Mouse (Mus musculus) neural tube, embryonic 12.5 days (tissue): ENCODE data around the gene Lonp1. TPM values are rescaled to one million over a fixed set of nuclear protein-coding genes. Genes with fewer than 3 reads are reported as not detected.
"Not testable (repeated sequence)": the region's sequence is repeated elsewhere in the genome, so short reads cannot be mapped to it uniquely, and the experiment has no call there.

Experiments
- ATAC-seq: fragments of 200-750 bp; cut with Nextera tagmentation; 2 replicates; pipeline ENCODE4 v1.8.0; 2017; ENCODE audit warnings: low read depth, mild to moderate bottlenecking, moderate TSS enrichment, moderate library complexity; ENCODE audit not compliant: low FRiP score
- H3K27ac ChIP-seq: fragments of 300-500 bp; sonication (generic); 2 replicates; pipeline ENCODE4 v1.5.1; 2016
- H3K27me3 ChIP-seq: fragments of 300-500 bp; sonication (generic); replicated peaks from 2 replicates; pipeline ENCODE4 v1.6.1; 2016; ENCODE audit warnings: mild to moderate bottlenecking
- H3K36me3 ChIP-seq: fragments of 300-500 bp; sonication (generic); 2 replicates; pipeline ENCODE4 v1.6.1; 2016; ENCODE audit warnings: mild to moderate bottlenecking
- H3K4me1 ChIP-seq: fragments of 300-500 bp; sonication (generic); 2 replicates; pipeline ENCODE4 v1.6.1; 2016
- H3K4me2 ChIP-seq: fragments of 300-500 bp; sonication (generic); replicated peaks from 2 replicates; pipeline ENCODE4 v1.6.1; 2016; ENCODE audit warnings: mild to moderate bottlenecking
- H3K4me3 ChIP-seq: fragments of 300-500 bp; sonication (generic); 2 replicates; pipeline ENCODE4 v1.5.1; 2016
- H3K9ac ChIP-seq: fragments of 300-500 bp; sonication (generic); 2 replicates; pipeline ENCODE4 v1.6.1; 2016; ENCODE audit warnings: mild to moderate bottlenecking
- H3K9me3 ChIP-seq: fragments of 300-500 bp; sonication (generic); 2 replicates; pipeline ENCODE4 v1.6.1; 2016; ENCODE audit warnings: mild to moderate bottlenecking
- WGBS: fragments of 180-500 bp; shearing (Covaris S2); methylation state at CpG from one replicate; pipeline ENCODE4 v1.1.7; 2016; 5-methylcytosine and 5-hydroxymethylcytosine counted together
- polyA plus RNA-seq: library from polyadenylated mRNA; unstranded; fragments of >200 nt; fragmentation: Nextera tagmentation; extraction: Ambion mirVana; gene quantifications from 2 replicates; pipeline ENCODE4 v1.2.1, GENCODE M21; 2016

Lonp1 gene
- polyA plus RNA-seq, 1 experiment from 2014 or later = 54.3 TPM

DNA sequence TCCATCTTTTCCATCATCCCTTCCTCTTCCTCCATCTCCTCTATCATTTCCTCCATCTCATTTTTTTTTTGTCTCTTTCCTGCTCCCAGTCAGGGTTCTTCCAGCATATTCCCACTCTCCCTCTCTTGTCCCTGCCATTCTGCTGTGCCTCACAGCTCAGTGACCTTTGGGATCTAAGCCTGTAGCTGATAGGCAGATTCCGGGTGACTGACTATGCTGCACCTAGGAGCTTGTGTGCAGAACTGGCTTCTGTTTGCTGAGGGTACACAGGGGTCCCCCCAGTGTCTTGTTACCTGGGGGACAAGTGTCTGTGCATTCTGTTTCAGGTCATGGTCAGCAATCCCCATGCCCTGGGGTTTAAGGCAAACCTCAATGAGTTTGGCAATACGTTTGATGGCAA is 28.1 kb upstream of the Lonp1 start:
- Histone ChIP-seq H3K36me3 (no peaks in the 10 kb centered on the region), H3K4me3 (no peak overlapping the region), H3K9me3 (no peaks in the 10 kb centered on the region), H3K9ac (no peak overlapping the region), H3K4me1 (no peaks in the 10 kb centered on the region), H3K27ac (no peak overlapping the region), H3K27me3 (no peaks in the 10 kb centered on the region), H3K4me2 (no peak overlapping the region)
- ATAC-seq = no peak
- 85% methylated on average over 2 of the region's 2 CpGs for WGBS

DNA sequence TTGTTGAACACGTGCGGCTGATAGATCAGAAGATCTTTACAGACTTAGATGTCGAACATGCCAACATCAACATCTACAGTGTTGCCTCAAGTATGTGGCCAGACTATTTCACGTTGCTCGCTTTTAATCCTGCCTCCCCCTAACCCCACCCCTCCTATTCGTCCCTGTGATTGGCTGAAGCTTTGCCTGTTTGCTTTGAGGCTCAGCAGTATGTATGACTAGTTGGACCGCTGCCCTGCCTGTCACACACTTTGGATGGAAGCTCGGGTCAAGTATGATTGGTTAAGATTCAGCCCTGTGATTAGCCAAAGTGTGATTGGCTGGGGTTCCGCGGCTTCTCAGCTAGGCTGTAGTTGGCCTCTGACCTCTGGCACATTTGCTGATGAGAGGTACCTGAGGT is 25.1 kb upstream of the Lonp1 start:
- ATAC-seq = no peak
- 32% methylated on average over 10 of the region's 10 CpGs for WGBS
- no peaks in the 10 kb centered on the region for H3K36me3 ChIP-seq
- no peak overlapping the region for H3K4me3 ChIP-seq
- H3K27ac ChIP-seq = no peak overlapping the region
- no peak overlapping the region for H3K4me2 ChIP-seq
- no peaks in the 10 kb centered on the region for H3K27me3 ChIP-seq
- H3K9ac ChIP-seq = no peak overlapping the region
- H3K9me3 ChIP-seq = no peaks in the 10 kb centered on the region
- H3K4me1 ChIP-seq = no peaks in the 10 kb centered on the region

DNA sequence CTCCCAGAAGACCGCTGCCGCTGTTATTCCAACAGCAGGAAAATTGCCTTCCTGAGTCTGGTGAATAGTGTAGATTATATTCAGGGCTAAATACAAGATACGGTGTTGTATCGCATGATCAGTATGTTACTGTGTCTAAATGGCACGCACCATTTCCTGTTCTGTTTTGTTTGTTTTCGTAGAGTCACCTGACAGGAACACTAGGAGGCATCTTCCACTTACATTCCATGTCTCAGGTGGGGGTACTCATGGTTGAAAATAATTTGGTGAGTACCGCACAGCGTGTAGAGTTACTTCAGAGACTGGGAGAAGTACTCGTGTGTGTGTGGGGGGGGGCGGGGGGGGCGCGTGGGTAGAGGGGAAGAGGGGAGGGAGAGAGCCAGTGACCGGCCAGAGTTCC is 20.9 kb upstream of the Lonp1 start:
- Histone ChIP-seq H3K4me1 (no peaks in the 10 kb centered on the region), H3K4me2 (no peak overlapping the region), H3K9me3 (no peaks in the 10 kb centered on the region), H3K27me3 (no peaks in the 10 kb centered on the region), H3K27ac (no peak overlapping the region), H3K4me3 (no peak overlapping the region), H3K36me3 (no peaks in the 10 kb centered on the region), H3K9ac (no peak overlapping the region)
- no peak for ATAC-seq
- WGBS = 78% methylated on average over 10 of the region's 13 CpGs

DNA sequence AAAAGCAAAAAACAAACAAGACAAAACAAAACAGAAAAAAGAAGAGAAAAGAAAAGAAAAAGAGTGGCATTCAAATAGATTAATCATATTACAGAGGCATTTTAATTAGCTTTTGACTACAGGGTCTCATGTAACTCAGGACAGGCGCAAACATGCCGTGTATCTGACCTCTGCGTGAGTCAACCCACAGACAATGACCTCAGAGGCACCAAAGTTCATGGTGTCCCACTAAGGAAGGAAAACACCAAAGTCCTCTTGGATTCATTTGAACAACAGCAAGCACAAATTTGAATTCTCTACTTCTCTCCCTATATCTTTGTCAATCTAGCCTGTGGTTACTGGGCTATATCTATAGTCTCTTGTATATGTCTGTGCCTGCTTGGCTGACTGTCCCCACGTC is 16.6 kb upstream of the Lonp1 start:
- no peaks in the 10 kb centered on the region for H3K9me3 ChIP-seq
- H3K4me3 ChIP-seq = no peak overlapping the region
- H3K27ac ChIP-seq = no peak overlapping the region
- no peak overlapping the region for H3K4me2 ChIP-seq
- no peak for ATAC-seq
- 83% methylated on average over 4 of the region's 4 CpGs for WGBS
- H3K36me3 ChIP-seq = no peaks in the 10 kb centered on the region
- H3K27me3 ChIP-seq = no peaks in the 10 kb centered on the region
- H3K4me1 ChIP-seq = no peaks in the 10 kb centered on the region
- H3K9ac ChIP-seq = no peak overlapping the region

DNA sequence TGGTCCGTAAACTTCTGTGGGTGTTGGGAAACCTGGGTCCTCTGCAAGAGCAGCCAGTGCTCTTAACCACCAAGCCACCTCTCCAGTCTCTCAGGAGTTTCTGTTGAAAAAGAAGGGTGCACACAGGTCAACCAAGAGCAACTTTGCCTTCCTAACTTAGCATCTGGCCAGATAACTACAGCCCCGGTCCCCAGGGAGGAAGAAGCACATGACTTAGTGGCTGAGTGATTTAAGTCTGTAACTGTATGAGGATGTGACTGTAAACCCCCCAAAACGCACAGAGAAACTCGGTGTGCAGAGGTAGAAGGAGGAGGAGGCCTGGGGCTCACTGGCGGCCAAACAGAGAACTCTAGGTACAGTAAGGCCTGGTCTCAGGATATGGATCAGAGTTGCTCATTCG is 7.3 kb upstream of the Lonp1 start:
- Histone ChIP-seq H3K36me3 (no peaks in the 10 kb centered on the region), H3K4me2 (no peak overlapping the region), H3K4me1 (no peaks in the 10 kb centered on the region), H3K27ac (no peak overlapping the region), H3K9me3 (no peaks in the 10 kb centered on the region), H3K9ac (no peak overlapping the region), H3K27me3 (no peaks in the 10 kb centered on the region), H3K4me3 (no peak overlapping the region)
- no peak for ATAC-seq
- WGBS = 81% methylated on average over 6 of the region's 6 CpGs

DNA sequence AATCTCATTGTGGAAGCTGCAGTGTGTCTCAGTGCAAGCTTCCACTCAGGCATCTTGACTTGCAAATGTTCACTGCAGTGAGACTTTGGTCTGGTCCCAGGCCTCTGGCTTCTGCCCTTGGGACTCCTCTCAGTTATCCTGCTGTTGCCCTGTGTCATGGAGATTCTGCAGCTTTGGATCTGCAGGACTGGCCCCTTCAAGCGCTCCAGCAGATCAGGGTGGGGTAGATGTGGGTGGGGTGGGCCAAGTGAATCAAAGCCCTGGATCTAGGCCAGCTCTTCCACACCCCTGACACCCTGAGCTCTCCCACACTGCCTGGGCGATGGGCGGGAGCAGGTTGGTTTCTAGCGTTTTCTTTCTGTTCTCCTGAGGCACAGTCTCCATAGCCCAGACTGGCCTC is 5.1 kb upstream of the Lonp1 start:
- no peaks in the 10 kb centered on the region for H3K36me3 ChIP-seq
- H3K9ac ChIP-seq = no peak overlapping the region
- H3K4me1 ChIP-seq = peaks cover 11% of the 10 kb centered on the region
- H3K27me3 ChIP-seq = no peaks in the 10 kb centered on the region
- H3K27ac ChIP-seq = no peak overlapping the region
- 56% methylated on average over 4 of the region's 4 CpGs for WGBS
- H3K4me2 ChIP-seq = no peak overlapping the region
- H3K4me3 ChIP-seq = no peak overlapping the region
- H3K9me3 ChIP-seq = no peaks in the 10 kb centered on the region
- ATAC-seq = no peak

DNA sequence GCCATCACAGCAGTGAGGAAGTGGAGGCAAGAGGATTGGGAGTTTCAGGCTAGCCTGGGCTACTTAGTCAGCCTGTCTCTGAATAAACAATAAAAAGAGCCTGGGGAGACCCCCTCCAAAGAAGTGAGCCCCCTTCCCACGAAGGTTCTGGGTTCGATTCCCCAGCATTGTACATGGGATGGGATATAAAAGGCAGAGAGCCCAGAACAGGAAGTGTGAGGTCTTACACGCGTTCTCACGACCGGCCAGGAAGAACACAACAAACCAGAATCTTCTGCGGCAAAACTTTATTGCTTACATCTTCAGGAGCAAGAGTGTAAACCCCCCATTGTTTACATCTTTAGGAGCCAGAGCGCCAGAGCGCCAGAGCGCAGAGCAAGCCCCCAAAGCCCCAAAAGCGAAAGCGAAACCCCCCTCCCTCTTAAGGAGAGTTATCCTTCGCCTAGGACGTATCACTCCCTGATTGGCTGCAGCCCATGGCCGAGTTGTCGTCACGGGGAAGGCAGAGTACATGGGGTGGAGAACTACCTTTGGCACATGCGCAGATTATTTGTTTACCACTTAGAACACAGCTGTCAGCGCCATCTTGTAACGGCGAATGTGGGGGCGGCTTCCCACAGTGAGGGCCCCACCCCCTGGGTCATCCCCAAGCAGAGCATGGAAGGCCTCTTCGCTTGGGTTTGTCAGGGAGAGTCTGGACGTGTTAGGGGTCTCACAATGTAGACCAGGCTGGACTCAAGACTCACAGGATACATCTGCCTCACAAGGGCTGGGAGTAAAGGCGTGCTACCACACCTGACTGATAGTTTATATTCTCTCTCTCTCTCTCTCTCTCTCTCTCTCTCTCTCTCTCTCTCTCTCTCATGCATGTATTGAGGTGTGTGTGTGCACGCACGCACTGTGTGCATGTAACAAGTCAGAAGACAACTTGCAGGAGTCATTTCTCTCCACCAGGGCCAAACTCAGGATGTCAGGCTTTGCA is 3.4 kb upstream of the Lonp1 start:
- H3K4me3 ChIP-seq, H3K27ac ChIP-seq, H3K27me3 ChIP-seq, H3K4me2 ChIP-seq, H3K9ac ChIP-seq, ATAC-seq, H3K36me3 ChIP-seq, H3K9me3 ChIP-seq: not testable (repeated sequence)
- WGBS = 89% methylated on average over 27 of the region's 27 CpGs
- peaks cover 23% of the 10 kb centered on the region for H3K4me1 ChIP-seq

DNA sequence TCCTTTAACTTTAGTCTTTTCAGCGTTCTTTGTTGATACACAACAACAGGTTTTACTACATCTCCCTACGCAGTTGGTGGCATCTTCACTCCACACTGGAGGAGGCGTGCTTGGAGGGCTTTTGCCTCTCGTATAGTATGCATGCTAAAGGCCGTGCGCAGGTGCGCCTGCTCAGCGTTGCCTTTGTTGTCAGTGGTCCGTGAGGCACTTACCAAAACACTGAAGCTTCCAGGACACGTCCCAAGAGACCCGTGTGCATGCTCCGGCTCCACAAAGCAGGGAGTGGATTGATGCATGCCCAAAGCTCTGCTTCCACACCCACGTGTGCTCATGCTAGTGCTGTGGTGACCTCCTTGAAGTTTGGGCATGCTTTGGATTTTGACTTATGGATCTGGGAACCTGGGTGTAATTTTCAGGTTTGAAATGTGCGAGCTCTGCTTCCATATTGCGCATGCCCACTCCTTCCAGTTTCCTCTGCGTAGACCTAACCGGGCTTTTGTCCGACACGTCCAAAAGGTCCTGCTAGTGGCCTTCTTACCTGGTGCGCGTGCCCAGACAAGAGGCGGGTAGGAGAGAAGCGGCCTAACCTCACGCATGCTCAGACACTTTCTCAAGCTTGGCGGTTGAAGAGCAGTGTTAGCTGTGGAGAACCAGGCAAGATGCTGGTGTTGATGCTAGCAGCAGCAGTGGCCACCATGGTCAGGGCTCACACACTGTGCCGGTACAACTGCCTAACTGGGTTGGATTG is 1.0 kb upstream of the Lonp1 start, which contains the start of gene Catsperd:
Gene Catsperd (plus strand): TSS at position 614 of the 748 bp plus-strand sequence.
- H3K4me3 ChIP-seq = peak within 1 kb of the TSS; percentile 98
- peak within 1 kb of the TSS; percentile 8; the same call in 1 of the 2 replicates for H3K9ac ChIP-seq
- ATAC-seq = peak; percentile 67
- H3K27me3 ChIP-seq = no peaks in the 10 kb centered on the region
- H3K4me2 ChIP-seq = peak within 1 kb of the TSS; percentile 95
- 7% methylated on average over 26 of the region's 26 CpGs for WGBS
- peaks cover 23% of the 10 kb centered on the region for H3K4me1 ChIP-seq
- no peaks in the 10 kb centered on the region for H3K9me3 ChIP-seq
- H3K36me3 ChIP-seq = peaks cover 8% of the 10 kb centered on the region
- no peak within 1 kb of the TSS for H3K27ac ChIP-seq

DNA sequence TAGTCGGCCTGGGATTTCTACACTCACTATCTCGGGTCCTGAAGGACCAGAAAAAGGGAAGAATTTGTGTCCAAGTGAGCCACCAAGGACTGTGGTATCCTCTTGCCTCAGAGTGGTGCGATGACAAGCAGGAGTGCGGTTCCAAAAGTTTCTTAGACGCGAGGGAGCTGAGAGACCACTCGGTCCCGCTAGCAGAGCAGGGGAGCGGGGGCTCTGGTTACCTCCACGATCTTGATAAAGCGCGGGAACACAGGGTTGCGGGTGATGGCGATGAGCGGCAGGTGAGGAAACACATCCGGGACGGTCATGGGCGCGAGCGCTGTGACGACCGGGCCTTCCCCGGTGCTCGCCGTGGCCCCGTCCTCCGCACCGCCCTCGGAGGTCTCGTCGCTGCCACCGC is 427 bp downstream of the Lonp1 start:
- 1% methylated on average over 32 of the region's 32 CpGs for WGBS

DNA sequence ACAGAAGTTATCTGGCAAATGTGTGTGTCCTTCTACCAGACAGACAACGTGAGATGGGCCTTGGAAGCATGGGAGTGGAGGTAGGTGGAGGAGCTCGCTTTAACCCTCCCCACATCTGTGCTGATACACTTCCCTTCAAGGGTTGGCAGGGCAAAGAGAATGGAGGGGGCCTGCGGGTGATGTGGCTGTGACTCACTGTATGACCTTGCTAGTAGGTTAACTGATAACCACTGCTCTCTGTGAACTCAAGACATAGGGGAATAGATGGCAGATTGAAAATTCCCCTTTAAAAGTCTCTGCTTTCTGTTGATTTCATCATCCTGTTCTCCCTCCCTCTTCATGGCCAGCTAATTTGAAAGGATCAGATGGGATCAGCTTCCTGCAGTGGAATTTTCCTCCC is 1.2 kb downstream of the Lonp1 start:
- H3K36me3 ChIP-seq = peaks cover 28% of the 10 kb centered on the region
- H3K9me3 ChIP-seq = no peaks in the 10 kb centered on the region
- no peak overlapping the region for H3K27ac ChIP-seq
- no peak overlapping the region for H3K4me3 ChIP-seq
- 88% methylated on average over 3 of the region's 3 CpGs for WGBS
- no peaks in the 10 kb centered on the region for H3K27me3 ChIP-seq
- no peak overlapping the region for H3K9ac ChIP-seq
- ATAC-seq = no peak
- peaks cover 23% of the 10 kb centered on the region for H3K4me1 ChIP-seq
- peak overlapping the region; percentile 95 for H3K4me2 ChIP-seq

More for the DNA sequence above, 427 bp downstream of the Lonp1 start:
- Histone ChIP-seq H3K27ac (no peak overlapping the region), H3K4me3 (peak overlapping the region; percentile 98), H3K4me2 (peak overlapping the region; percentile 95), H3K9ac (peak overlapping the region; percentile 84), H3K4me1 (peaks cover 23% of the 10 kb centered on the region), H3K27me3 (no peaks in the 10 kb centered on the region), H3K9me3 (no peaks in the 10 kb centered on the region), H3K36me3 (peaks cover 22% of the 10 kb centered on the region)
- no peak; the same call in 1 of the 2 replicates for ATAC-seq

DNA sequence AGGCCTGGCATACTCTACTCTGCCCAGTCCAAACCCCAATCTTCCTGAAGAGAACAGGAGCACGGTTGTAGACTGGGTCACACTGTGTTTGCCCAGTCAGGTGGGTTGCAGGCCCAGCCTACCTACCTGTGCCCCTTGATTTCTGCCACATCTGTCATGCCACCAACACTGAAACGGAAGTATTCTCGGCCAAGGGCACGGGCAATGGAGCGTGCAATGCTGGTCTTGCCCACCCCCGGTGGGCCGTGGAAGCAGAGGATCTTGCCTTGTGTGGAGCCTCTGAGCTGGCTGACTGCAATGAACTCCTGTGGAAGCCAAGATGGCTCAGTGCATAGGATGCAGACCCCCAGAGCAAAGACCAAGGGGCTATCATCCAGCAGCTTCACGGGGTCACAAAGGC is 9.1 kb downstream of the Lonp1 start:
- H3K4me3 ChIP-seq = no peak overlapping the region
- WGBS = 94% methylated on average over 8 of the region's 8 CpGs
- no peaks in the 10 kb centered on the region for H3K27me3 ChIP-seq
- no peak overlapping the region for H3K27ac ChIP-seq
- no peak overlapping the region for H3K4me2 ChIP-seq
- H3K36me3 ChIP-seq = peaks cover 83% of the 10 kb centered on the region
- H3K9me3 ChIP-seq = no peaks in the 10 kb centered on the region
- H3K9ac ChIP-seq = no peak overlapping the region
- no peak for ATAC-seq
- peaks cover 15% of the 10 kb centered on the region for H3K4me1 ChIP-seq

DNA sequence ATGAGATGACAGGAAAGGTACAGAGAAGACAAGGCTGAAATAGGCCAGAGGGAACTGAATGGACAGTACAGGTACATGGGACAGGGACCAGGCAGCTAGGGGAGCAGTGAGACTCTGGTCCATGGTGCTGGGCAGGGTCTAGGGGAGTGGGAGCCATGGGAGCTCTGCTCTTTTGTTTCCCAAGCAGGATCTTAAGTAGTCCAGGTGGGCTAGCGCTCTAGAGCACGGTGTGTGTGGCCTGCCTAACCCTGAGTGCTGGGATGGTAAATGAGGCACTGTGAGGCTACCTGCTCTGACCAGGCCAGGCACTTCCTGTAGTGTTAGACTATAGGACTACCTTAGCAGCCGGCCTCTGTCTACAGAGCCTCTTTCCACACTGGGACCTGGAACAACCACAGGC is 10.0 kb downstream of the Lonp1 start:
- Histone ChIP-seq H3K27me3 (no peaks in the 10 kb centered on the region), H3K4me1 (peaks cover 15% of the 10 kb centered on the region), H3K9me3 (no peaks in the 10 kb centered on the region), H3K4me3 (no peak overlapping the region), H3K4me2 (no peak overlapping the region), H3K36me3 (peaks cover 74% of the 10 kb centered on the region), H3K27ac (no peak overlapping the region), H3K9ac (no peak overlapping the region)
- no peak for ATAC-seq
- 89% methylated on average over 3 of the region's 3 CpGs for WGBS
